Mouse (Mus musculus) E14TG2a.4 (cell line): ENCODE results near the gene Pxdn.

Experiments
- CTCF ChIP-seq: conservative IDR thresholded peaks from 2 replicates; pipeline ENCODE4 v1.5.1; 2014; ENCODE audit warnings: low read length
- NANOG ChIP-seq: IDR thresholded peaks from 2 replicates; pipeline ENCODE4 v1.6.1; 2014; ENCODE audit warnings: borderline replicate concordance, low read length, mixed read lengths
- POU5F1 ChIP-seq: IDR thresholded peaks from 2 replicates; pipeline ENCODE4 v1.6.1; 2014; ENCODE audit warnings: low read length, borderline replicate concordance

DNA sequence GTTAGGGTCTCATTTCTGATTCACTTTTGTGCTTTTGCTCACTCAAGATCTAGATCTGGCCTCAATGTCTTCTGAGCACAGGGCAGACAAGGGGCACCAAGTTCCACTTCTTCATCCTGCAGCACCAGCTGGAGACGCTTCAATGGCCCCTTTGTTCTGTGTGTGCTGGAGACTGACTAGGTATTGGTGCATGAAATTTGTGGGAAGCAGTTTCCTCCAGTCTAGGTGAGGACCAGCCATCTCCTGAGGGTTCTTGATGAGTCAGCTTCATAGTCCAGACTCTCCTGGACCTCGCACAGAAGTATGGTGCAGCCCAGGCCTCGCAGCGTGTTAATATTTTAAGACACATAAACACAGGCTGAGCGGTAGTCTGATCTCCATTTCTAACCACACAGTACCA is 97.3 kb downstream of the Pxdn start:
- TF ChIP-seq CTCF (no peak), NANOG (no peak), POU5F1 (no peak)
